Mouse (Mus musculus): ENCODE data around the gene Kifc3.

Gene Kifc3

GRCm38 (mm10) chr8:95156108-95156507, 46.5 kb downstream of the Kifc3 start:
- DNase-seq (ENCODE audit: low spot score): no peak

GRCm38 (mm10) chr8:95155361-95155760, 47.3 kb downstream of the Kifc3 start:
- no peak for DNase-seq (ENCODE audit: low spot score)

- no peak for DNase-seq (ENCODE audit: low spot score)
These were observed 48.0 kb downstream of the Kifc3 start for GRCm38 (mm10) chr8:95154654-95155053.

- no peak for DNase-seq (ENCODE audit: low spot score)
These were observed 48.6 kb downstream of the Kifc3 start for GRCm38 (mm10) chr8:95154056-95154455.

GRCm38 (mm10) chr8:95150608-95151007, 52.0 kb downstream of the Kifc3 start:
- DNase-seq (ENCODE audit: low spot score): no peak

GRCm38 (mm10) chr8:95149426-95149825, 53.2 kb downstream of the Kifc3 start:
- DNase-seq (ENCODE audit: low spot score): no peak

GRCm38 (mm10) chr8:95146846-95147245, 55.8 kb downstream of the Kifc3 start:
- no peak for DNase-seq (ENCODE audit: low spot score)

GRCm38 (mm10) chr8:95146044-95146745, 56.4 kb downstream of the Kifc3 start:
- no peak for DNase-seq (ENCODE audit: low spot score)

- no peak for DNase-seq (ENCODE audit: low spot score)
These were observed 58.0 kb downstream of the Kifc3 start for GRCm38 (mm10) chr8:95144631-95145015.

GRCm38 (mm10) chr8:95143805-95144630, 58.6 kb downstream of the Kifc3 start:
- DNase-seq (ENCODE audit: low spot score): no peak

- DNase-seq (ENCODE audit: low spot score): peak; percentile 34
These were observed 59.4 kb downstream of the Kifc3 start for GRCm38 (mm10) chr8:95142985-95143804.

GRCm38 (mm10) chr8:95142075-95142831, 60.4 kb downstream of the Kifc3 start:
- DNase-seq (ENCODE audit: low spot score): peak; percentile 45

GRCm38 (mm10) chr8:95141469-95142074, 61.0 kb downstream of the Kifc3 start:
- no peak for DNase-seq (ENCODE audit: low spot score)

- DNase-seq (ENCODE audit: low spot score): no peak
These were observed 61.6 kb downstream of the Kifc3 start for GRCm38 (mm10) chr8:95141026-95141425.

GRCm38 (mm10) chr8:95140555-95140954, 62.1 kb downstream of the Kifc3 start:
- no peak for DNase-seq (ENCODE audit: low spot score)

GRCm38 (mm10) chr8:95139051-95139365, 63.6 kb downstream of the Kifc3 start:
- no peak for DNase-seq (ENCODE audit: low spot score)

GRCm38 (mm10) chr8:95138341-95139050, 64.1 kb downstream of the Kifc3 start:
- DNase-seq (ENCODE audit: low spot score): no peak

GRCm38 (mm10) chr8:95137641-95138098, 64.9 kb downstream of the Kifc3 start:
- DNase-seq (ENCODE audit: low spot score): no peak

GRCm38 (mm10) chr8:95137201-95137600, 65.4 kb downstream of the Kifc3 start:
- DNase-seq (ENCODE audit: low spot score): no peak

GRCm38 (mm10) chr8:95136218-95136617, 66.4 kb downstream of the Kifc3 start:
- DNase-seq (ENCODE audit: low spot score): no peak

- DNase-seq (ENCODE audit: low spot score): no peak
These were observed 67.4 kb downstream of the Kifc3 start for GRCm38 (mm10) chr8:95135242-95135641.
